ENCODE assay signal across 8 mouse cellular contexts in the genomic region with DNA sequence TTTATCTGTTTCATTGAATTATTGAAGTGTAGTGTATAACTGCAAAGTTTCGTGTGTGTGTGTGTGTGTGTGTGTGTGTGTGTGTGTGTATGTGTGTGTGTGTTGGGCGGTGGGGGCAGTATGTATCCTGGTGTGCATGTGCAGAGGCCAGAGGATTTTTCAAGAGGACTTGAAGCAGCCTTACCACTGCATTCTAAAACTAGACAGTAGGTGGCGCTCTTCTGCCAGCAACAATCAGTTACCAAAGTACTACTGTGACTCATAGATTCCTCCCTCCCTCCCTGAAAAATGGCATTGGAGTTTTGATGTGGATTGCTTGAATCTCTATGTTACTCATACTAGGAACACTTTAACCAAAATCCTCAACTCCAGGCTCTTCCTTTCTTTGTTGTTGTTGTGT. TPM values are rescaled to one million over a fixed set of nuclear protein-coding genes. Genes with fewer than 3 reads are reported as not detected.
A peak's percentile ranks its signal among the peaks of the same experiment; 100 is the strongest.
DNase-seq lines count a peak whose midpoint lies in the region; ATAC-seq and TF ChIP-seq lines count a peak whose summit lies in the region.

No protein-coding gene starts in this region.

- no peak overlapping the region for H3K4me2 ChIP-seq in midbrain, embryonic 16.5 days (ENCODE audit: low read length)
- H3K4me2 ChIP-seq in intestine, embryonic 15.5 days (replicated peaks) = no peak overlapping the region
- H3K4me2 ChIP-seq in midbrain, postnatal 0 days (ENCODE audit: low read depth, low read length, poor library complexity, severe bottlenecking) = no peak overlapping the region

- no peaks in the 10 kb centered on the region for H3K27me3 ChIP-seq in midbrain, embryonic 10.5 days (ENCODE audit: low read depth, poor library complexity, severe bottlenecking)
- no peaks in the 10 kb centered on the region for H3K27me3 ChIP-seq in midbrain, embryonic 16.5 days (ENCODE audit: control insufficient read depth, insufficient read depth, low read depth, low read length)
- no peaks in the 10 kb centered on the region for H3K27me3 ChIP-seq in intestine, embryonic 15.5 days (replicated peaks)
- no peaks in the 10 kb centered on the region for H3K27me3 ChIP-seq in midbrain, postnatal 0 days (ENCODE audit: insufficient read depth, low read length)

- whole genome bisulfite sequencing in midbrain, embryonic 10.5 days = 30% methylated on average over 3 of the region's 3 CpGs
- 25% methylated on average over 3 of the region's 3 CpGs for WGBS in midbrain, embryonic 16.5 days
- 23% methylated on average over 3 of the region's 3 CpGs for WGBS in intestine, embryonic 15.5 days
- 27% methylated on average over 3 of the region's 3 CpGs for WGBS in midbrain, postnatal 0 days

- peak; percentile 57 for DNase-seq in midbrain, embryonic 10.5 days (ENCODE audit: low spot score)
- peak; percentile 87 for DNase-seq in cerebellum, adult 9-10 months
- DNase-seq in frontal cortex, postnatal 36 days (ENCODE audit: low spot score in 2 of 2) = peak; percentile 67 to 93
- peak; percentile 59 to 93 for DNase-seq in left cerebral cortex, adult 9 months (ENCODE audit: low spot score in 2 of 2)
- DNase-seq in midbrain, postnatal 0 days (ENCODE audit: low spot score) = peak; percentile 91
- DNase-seq in spleen, postnatal 14 days (ENCODE audit: low spot score in 2 of 2) = peak; percentile 19 to 64

- H3K27ac ChIP-seq in midbrain, embryonic 10.5 days (replicated peaks) = no peak overlapping the region
- no peak overlapping the region for H3K27ac ChIP-seq in midbrain, embryonic 16.5 days (ENCODE audit: low read length)
- H3K27ac ChIP-seq in intestine, embryonic 15.5 days = no peak overlapping the region
- no peak overlapping the region for H3K27ac ChIP-seq in midbrain, postnatal 0 days (ENCODE audit: low read depth, low read length)

- no peaks in the 10 kb centered on the region for H3K4me1 ChIP-seq in midbrain, embryonic 10.5 days
- H3K4me1 ChIP-seq in midbrain, embryonic 16.5 days (ENCODE audit: control insufficient read depth, insufficient read depth, low read length) = no peaks in the 10 kb centered on the region
- no peaks in the 10 kb centered on the region for H3K4me1 ChIP-seq in intestine, embryonic 15.5 days (replicated peaks)
- no peaks in the 10 kb centered on the region for H3K4me1 ChIP-seq in midbrain, postnatal 0 days (ENCODE audit: insufficient read depth, low read length)

- no peak overlapping the region for H3K4me3 ChIP-seq in midbrain, embryonic 10.5 days
- no peak overlapping the region for H3K4me3 ChIP-seq in midbrain, embryonic 16.5 days (ENCODE audit: low read depth, low read length)
- H3K4me3 ChIP-seq in intestine, embryonic 15.5 days (replicated peaks) = no peak overlapping the region
- no peak overlapping the region for H3K4me3 ChIP-seq in midbrain, postnatal 0 days (ENCODE audit: low read depth, low read length)

- no peak overlapping the region for H3K9ac ChIP-seq in midbrain, embryonic 16.5 days (ENCODE audit: low read depth, low read length)
- H3K9ac ChIP-seq in intestine, embryonic 15.5 days = no peak overlapping the region
- H3K9ac ChIP-seq in midbrain, postnatal 0 days (replicated peaks; ENCODE audit: low read length, poor library complexity, severe bottlenecking) = no peak overlapping the region

- ATAC-seq in midbrain, embryonic 16.5 days = no peak
- peak; percentile 58; the same call in 1 of the 2 replicates for ATAC-seq in intestine, embryonic 15.5 days
- ATAC-seq in midbrain, postnatal 0 days (ENCODE audit: low FRiP score) = peak; percentile 63; the same call in 1 of the 2 replicates

- H3K9me3 ChIP-seq in midbrain, embryonic 10.5 days (replicated peaks) = no peaks in the 10 kb centered on the region
- H3K9me3 ChIP-seq in midbrain, embryonic 16.5 days (replicated peaks; ENCODE audit: control insufficient read depth, low read length, poor library complexity, severe bottlenecking) = no peaks in the 10 kb centered on the region
- H3K9me3 ChIP-seq in intestine, embryonic 15.5 days = no peaks in the 10 kb centered on the region
- no peaks in the 10 kb centered on the region for H3K9me3 ChIP-seq in midbrain, postnatal 0 days (ENCODE audit: low read length)

- peaks cover 66% of the 10 kb centered on the region for H3K36me3 ChIP-seq in midbrain, embryonic 10.5 days
- peaks cover 21% of the 10 kb centered on the region for H3K36me3 ChIP-seq in midbrain, embryonic 16.5 days (ENCODE audit: control insufficient read depth, insufficient read depth, low read length)
- H3K36me3 ChIP-seq in intestine, embryonic 15.5 days = peaks cover 25% of the 10 kb centered on the region
- H3K36me3 ChIP-seq in midbrain, postnatal 0 days (ENCODE audit: insufficient read depth, low read length) = peaks cover 36% of the 10 kb centered on the region

- peak; percentile 91 for TF ChIP-seq CTCF in midbrain, postnatal 0 days (IDR thresholded peaks at IDR 0.05)

RNA-seq across cellular contexts. Expression of gene Mrpl22, which starts 8.1 kb away (rescaled TPM):
- polyA plus RNA-seq in midbrain, embryonic 10.5 days (2016; fragmentation: Nextera tagmentation; extraction: Ambion mirVana) = 141 and 142 TPM in 2 replicates
- 88.5 and 93.4 TPM in 2 replicates for polyA plus RNA-seq in midbrain, embryonic 16.5 days (2015; fragmentation: Nextera tagmentation; extraction: Ambion mirVana)
- 126 and 128 TPM in 2 replicates for polyA plus RNA-seq in intestine, embryonic 15.5 days (2015; fragmentation: Nextera tagmentation; extraction: Ambion mirVana)
- 33.5 and 39.6 TPM in 2 replicates for total RNA-seq in midbrain, postnatal 0 days (2014; rRNA removed)
- 88.3 and 96.2 TPM in 2 replicates for polyA plus RNA-seq in midbrain, postnatal 0 days (2015; fragmentation: Nextera tagmentation; extraction: Ambion mirVana)

RNA-seq across cellular contexts. Expression of gene Gemin5, which starts 11.2 kb away (rescaled TPM):
- polyA plus RNA-seq in midbrain, embryonic 10.5 days (2016; fragmentation: Nextera tagmentation; extraction: Ambion mirVana) = 27.1 and 31.4 TPM in 2 replicates
- polyA plus RNA-seq in midbrain, embryonic 16.5 days (2015; fragmentation: Nextera tagmentation; extraction: Ambion mirVana) = 12.7 and 13.9 TPM in 2 replicates
- polyA plus RNA-seq in intestine, embryonic 15.5 days (2015; fragmentation: Nextera tagmentation; extraction: Ambion mirVana) = 18.5 and 18.6 TPM in 2 replicates
- 19.2 and 24.0 TPM in 2 replicates for total RNA-seq in midbrain, postnatal 0 days (2014; rRNA removed)
- polyA plus RNA-seq in midbrain, postnatal 0 days (2015; fragmentation: Nextera tagmentation; extraction: Ambion mirVana) = 8.1 and 9.9 TPM in 2 replicates

RNA-seq across cellular contexts. Expression of gene Igtp, which starts 19.8 kb away (rescaled TPM):
- polyA plus RNA-seq in midbrain, embryonic 10.5 days (2016; fragmentation: Nextera tagmentation; extraction: Ambion mirVana) = 1.0 and 2.0 TPM in 2 replicates
- polyA plus RNA-seq in midbrain, embryonic 16.5 days (2015; fragmentation: Nextera tagmentation; extraction: Ambion mirVana) = 1.2 and 1.6 TPM in 2 replicates
- polyA plus RNA-seq in intestine, embryonic 15.5 days (2015; fragmentation: Nextera tagmentation; extraction: Ambion mirVana) = 5.0 and 5.6 TPM in 2 replicates
- 1.6 and 2.4 TPM in 2 replicates for total RNA-seq in midbrain, postnatal 0 days (2014; rRNA removed)
- 1.9 and 2.7 TPM in 2 replicates for polyA plus RNA-seq in midbrain, postnatal 0 days (2015; fragmentation: Nextera tagmentation; extraction: Ambion mirVana)

RNA-seq across cellular contexts. Expression of gene Irgm2, which starts 19.9 kb away (rescaled TPM):
- polyA plus RNA-seq in midbrain, embryonic 10.5 days (2016; fragmentation: Nextera tagmentation; extraction: Ambion mirVana) = 0.56 and 0.57 TPM in 2 replicates
- 1.0 and 1.1 TPM in 2 replicates for polyA plus RNA-seq in midbrain, embryonic 16.5 days (2015; fragmentation: Nextera tagmentation; extraction: Ambion mirVana)
- 3.8 TPM in 2 replicates for polyA plus RNA-seq in intestine, embryonic 15.5 days (2015; fragmentation: Nextera tagmentation; extraction: Ambion mirVana)
- total RNA-seq in midbrain, postnatal 0 days (2014; rRNA removed) = 0.77 and 2.1 TPM in 2 replicates
- polyA plus RNA-seq in midbrain, postnatal 0 days (2015; fragmentation: Nextera tagmentation; extraction: Ambion mirVana) = 0.67 and 1.1 TPM in 2 replicates
